Mouse (Mus musculus): Measurements from ENCODE around the gene 4933428G20Rik. TPM values are rescaled to one million over a fixed set of nuclear protein-coding genes. Genes with fewer than 3 reads are reported as not detected.

The 4933428G20Rik gene
- polyA plus RNA-seq, 1 experiment from 2014 or later = 0.11 TPM

DNA sequence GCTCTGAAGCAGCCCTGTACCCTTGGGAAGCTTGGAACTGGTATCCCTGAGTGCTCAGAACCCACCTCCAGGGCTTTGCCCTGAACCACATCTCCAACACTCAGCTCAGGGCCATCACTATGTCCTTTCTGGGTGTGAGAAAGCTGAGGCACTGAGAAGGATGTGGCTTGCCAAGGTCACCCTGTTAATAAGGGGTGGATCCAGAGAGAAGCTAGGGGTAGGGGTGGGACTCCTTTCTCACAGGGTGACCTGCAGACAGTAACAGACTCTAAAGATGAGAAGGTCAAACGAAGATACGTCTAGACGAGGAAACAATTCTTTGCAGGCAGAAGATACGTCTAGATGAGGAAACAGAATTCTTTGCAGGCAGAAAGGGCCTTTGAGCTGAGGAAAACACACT lies 2.7 kb upstream of the 4933428G20Rik start:
- WGBS (ENCODE audit: insufficient replicate concordance) = 80% methylated on average over 4 of the region's 4 CpGs

GRCm38 (mm10) chr11:97502383-97502782 lies 2.2 kb upstream of the 4933428G20Rik start:
- Histone ChIP-seq H3K9me3 (replicated peaks; ENCODE audit: control insufficient read depth, low read length) (no peaks in the 10 kb centered on the region), H3K36me3 (ENCODE audit: control insufficient read depth, insufficient read depth, low read length) (peaks cover 10% of the 10 kb centered on the region), H3K4me1 (ENCODE audit: control insufficient read depth, insufficient read depth, low read length) (peaks cover 11% of the 10 kb centered on the region; the same call in 1 of the 2 replicates), H3K4me3 (ENCODE audit: low read depth, low read length) (no peak overlapping the region), H3K4me2 (no peak overlapping the region), H3K9ac (ENCODE audit: low read depth, low read length) (no peak overlapping the region), H3K27me3 (ENCODE audit: control insufficient read depth, insufficient read depth, low read length) (peaks cover 37% of the 10 kb centered on the region), H3K27ac (ENCODE audit: low read depth, low read length) (0 out of 2 replicates have a peak overlapping the region, but pooled peaks have one; percentile 29)
- no peak for ATAC-seq (replicated peaks; ENCODE audit: insufficient number of reproducible peaks, low FRiP score, low TSS enrichment)
- WGBS (ENCODE audit: insufficient replicate concordance) = 42% methylated on average over 9 of the region's 9 CpGs

More for the DNA sequence above, 2.7 kb upstream of the 4933428G20Rik start:
- Histone ChIP-seq H3K4me3 (ENCODE audit: low read depth, low read length) (no peak overlapping the region), H3K27ac (ENCODE audit: low read depth, low read length) (0 out of 2 replicates have a peak overlapping the region, but pooled peaks have one; percentile 29), H3K4me1 (ENCODE audit: control insufficient read depth, insufficient read depth, low read length) (peaks cover 11% of the 10 kb centered on the region; the same call in 1 of the 2 replicates), H3K4me2 (no peak overlapping the region), H3K27me3 (ENCODE audit: control insufficient read depth, insufficient read depth, low read length) (peaks cover 33% of the 10 kb centered on the region), H3K9me3 (replicated peaks; ENCODE audit: control insufficient read depth, low read length) (no peaks in the 10 kb centered on the region), H3K36me3 (ENCODE audit: control insufficient read depth, insufficient read depth, low read length) (peaks cover 6% of the 10 kb centered on the region), H3K9ac (ENCODE audit: low read depth, low read length) (no peak overlapping the region)
- ATAC-seq (replicated peaks; ENCODE audit: insufficient number of reproducible peaks, low FRiP score, low TSS enrichment) = no peak

DNA sequence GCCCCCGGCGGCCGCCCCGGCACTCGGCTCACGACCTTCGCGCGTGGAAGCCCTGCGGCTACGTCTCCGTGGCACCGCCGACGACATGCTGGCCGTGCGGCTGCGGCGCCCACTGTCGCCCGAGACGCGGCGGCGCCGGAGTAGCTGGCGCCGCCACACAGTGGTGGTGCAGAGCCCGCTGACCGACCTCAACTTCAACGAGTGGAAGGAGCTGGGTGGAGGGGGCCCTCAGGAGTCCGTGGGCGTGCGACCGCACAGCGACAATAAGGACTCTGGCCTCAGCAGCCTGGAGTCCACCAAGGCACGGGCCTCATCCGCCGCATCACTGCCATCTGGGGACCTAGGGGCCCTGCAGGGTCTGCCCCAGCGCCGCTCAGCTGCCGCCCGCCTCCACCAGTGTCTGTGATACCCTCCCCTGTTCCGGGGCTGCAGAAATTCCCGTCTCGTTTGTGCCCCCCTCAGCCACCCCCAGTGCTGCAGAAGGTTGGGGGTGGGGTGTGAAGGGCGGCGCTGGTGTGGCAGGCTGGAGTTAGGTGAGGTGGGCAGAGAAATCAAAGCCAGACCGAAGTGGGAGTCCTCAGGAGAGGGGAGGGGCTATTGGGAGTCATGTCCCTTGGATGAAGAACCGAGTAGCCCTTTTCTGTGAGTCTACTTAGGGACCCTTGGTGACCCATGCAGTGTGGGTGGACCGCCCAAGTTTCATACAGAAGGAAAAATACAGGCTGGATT lies 744 bp upstream of the 4933428G20Rik start:
- no peak for ATAC-seq (replicated peaks; ENCODE audit: insufficient number of reproducible peaks, low FRiP score, low TSS enrichment)

GRCm38 (mm10) chr11:97497543-97497942 lies 2.6 kb downstream of the 4933428G20Rik start:
- no peaks in the 10 kb centered on the region for H3K9me3 ChIP-seq (replicated peaks; ENCODE audit: control insufficient read depth, low read length)
- H3K36me3 ChIP-seq (ENCODE audit: control insufficient read depth, insufficient read depth, low read length) = peaks cover 38% of the 10 kb centered on the region
- H3K27me3 ChIP-seq (ENCODE audit: control insufficient read depth, insufficient read depth, low read length) = peaks cover 39% of the 10 kb centered on the region
- no peak overlapping the region for H3K4me3 ChIP-seq (ENCODE audit: low read depth, low read length)
- H3K4me2 ChIP-seq = no peak overlapping the region
- H3K4me1 ChIP-seq (ENCODE audit: control insufficient read depth, insufficient read depth, low read length) = peaks cover 11% of the 10 kb centered on the region; the same call in 1 of the 2 replicates
- no peak overlapping the region for H3K27ac ChIP-seq (ENCODE audit: low read depth, low read length)
- no peak for ATAC-seq (replicated peaks; ENCODE audit: insufficient number of reproducible peaks, low FRiP score, low TSS enrichment)
- no peak overlapping the region for H3K9ac ChIP-seq (ENCODE audit: low read depth, low read length)
- whole genome bisulfite sequencing (ENCODE audit: insufficient replicate concordance) = 86% methylated on average over 4 of the region's 4 CpGs

More for the DNA sequence above, 744 bp upstream of the 4933428G20Rik start:
- H3K4me2 ChIP-seq = peak overlapping the region; percentile 63
- H3K27me3 ChIP-seq (ENCODE audit: control insufficient read depth, insufficient read depth, low read length) = peaks cover 39% of the 10 kb centered on the region
- H3K9me3 ChIP-seq (replicated peaks; ENCODE audit: control insufficient read depth, low read length) = no peaks in the 10 kb centered on the region
- 27% methylated on average over 50 of the region's 51 CpGs for WGBS (ENCODE audit: insufficient replicate concordance)
- H3K9ac ChIP-seq (ENCODE audit: low read depth, low read length) = 0 out of 2 replicates have a peak overlapping the region, but pooled peaks have one; percentile 22
- H3K36me3 ChIP-seq (ENCODE audit: control insufficient read depth, insufficient read depth, low read length) = peaks cover 18% of the 10 kb centered on the region
- peak overlapping the region; percentile 32 for H3K4me3 ChIP-seq (ENCODE audit: low read depth, low read length)
- peaks cover 11% of the 10 kb centered on the region; the same call in 1 of the 2 replicates for H3K4me1 ChIP-seq (ENCODE audit: control insufficient read depth, insufficient read depth, low read length)
- H3K27ac ChIP-seq (ENCODE audit: low read depth, low read length) = no peak overlapping the region

GRCm38 (mm10) chr11:97492836-97493235 lies 7.3 kb downstream of the 4933428G20Rik start:
- Histone ChIP-seq H3K9me3 (replicated peaks; ENCODE audit: control insufficient read depth, low read length) (no peaks in the 10 kb centered on the region), H3K36me3 (ENCODE audit: control insufficient read depth, insufficient read depth, low read length) (peaks cover 48% of the 10 kb centered on the region), H3K27ac (ENCODE audit: low read depth, low read length) (no peak overlapping the region), H3K4me1 (ENCODE audit: control insufficient read depth, insufficient read depth, low read length) (no peaks in the 10 kb centered on the region), H3K4me3 (ENCODE audit: low read depth, low read length) (no peak overlapping the region), H3K9ac (ENCODE audit: low read depth, low read length) (no peak overlapping the region), H3K27me3 (ENCODE audit: control insufficient read depth, insufficient read depth, low read length) (peaks cover 6% of the 10 kb centered on the region), H3K4me2 (no peak overlapping the region)
- ATAC-seq (replicated peaks; ENCODE audit: insufficient number of reproducible peaks, low FRiP score, low TSS enrichment) = no peak
- 95% methylated on average over 3 of the region's 3 CpGs for WGBS (ENCODE audit: insufficient replicate concordance)

- no peak overlapping the region for H3K9ac ChIP-seq (ENCODE audit: low read depth, low read length)
- no peak overlapping the region for H3K4me3 ChIP-seq (ENCODE audit: low read depth, low read length)
- H3K27me3 ChIP-seq (ENCODE audit: control insufficient read depth, insufficient read depth, low read length) = no peaks in the 10 kb centered on the region
- 86% methylated on average over 10 of the region's 10 CpGs for WGBS (ENCODE audit: insufficient replicate concordance)
- H3K36me3 ChIP-seq (ENCODE audit: control insufficient read depth, insufficient read depth, low read length) = peaks cover 37% of the 10 kb centered on the region
- ATAC-seq (replicated peaks; ENCODE audit: insufficient number of reproducible peaks, low FRiP score, low TSS enrichment) = 0 out of 2 replicates have a peak, but pooled peaks have one; percentile 39
- no peak overlapping the region for H3K27ac ChIP-seq (ENCODE audit: low read depth, low read length)
- no peaks in the 10 kb centered on the region for H3K4me1 ChIP-seq (ENCODE audit: control insufficient read depth, insufficient read depth, low read length)
- no peak overlapping the region for H3K4me2 ChIP-seq
- H3K9me3 ChIP-seq (replicated peaks; ENCODE audit: control insufficient read depth, low read length) = no peaks in the 10 kb centered on the region
These were observed 8.5 kb downstream of the 4933428G20Rik start for GRCm38 (mm10) chr11:97491640-97492039.

DNA sequence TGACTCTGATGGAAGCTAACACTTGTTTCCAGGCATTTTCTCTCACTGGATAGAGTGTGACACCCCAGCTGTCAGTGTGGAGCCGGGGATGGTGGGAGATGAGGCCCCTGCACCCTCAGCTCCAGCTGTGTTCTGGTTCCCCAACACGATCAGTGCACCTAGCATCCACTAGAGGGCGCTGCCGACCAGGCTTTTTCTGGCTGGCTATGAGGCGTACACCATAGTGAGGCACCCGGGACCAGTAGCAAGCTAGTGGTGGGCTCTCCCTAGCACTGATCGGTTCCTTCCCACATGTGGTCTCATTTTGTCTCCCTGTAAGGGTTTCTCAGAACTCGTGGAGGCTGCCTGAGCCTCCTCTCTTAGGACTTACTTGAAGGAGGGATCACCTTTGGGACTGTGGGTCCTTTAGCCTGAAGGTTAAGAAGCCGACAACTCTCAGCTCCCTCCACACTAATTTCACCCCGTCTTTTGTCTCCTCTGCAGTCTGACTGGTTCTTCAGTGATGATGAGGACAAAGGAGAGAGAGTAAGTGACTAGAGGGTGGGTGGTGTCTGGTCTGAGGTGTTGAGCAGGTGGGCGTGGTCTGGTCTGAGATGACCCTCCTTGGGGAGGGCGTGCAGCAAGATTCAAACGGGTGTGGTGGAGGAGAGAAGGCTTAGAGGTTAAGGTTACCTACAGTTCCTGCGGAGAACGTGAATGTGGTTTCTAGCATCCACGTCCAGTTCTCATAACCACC lies 10.4 kb downstream of the 4933428G20Rik start:
- no peak overlapping the region for H3K4me3 ChIP-seq (ENCODE audit: low read depth, low read length)
- no peak overlapping the region for H3K4me2 ChIP-seq
- no peaks in the 10 kb centered on the region for H3K9me3 ChIP-seq (replicated peaks; ENCODE audit: control insufficient read depth, low read length)
- H3K27ac ChIP-seq (ENCODE audit: low read depth, low read length) = no peak overlapping the region
- no peak overlapping the region for H3K9ac ChIP-seq (ENCODE audit: low read depth, low read length)
- H3K36me3 ChIP-seq (ENCODE audit: control insufficient read depth, insufficient read depth, low read length) = peaks cover 28% of the 10 kb centered on the region
- ATAC-seq (replicated peaks; ENCODE audit: insufficient number of reproducible peaks, low FRiP score, low TSS enrichment) = no peak
- no peaks in the 10 kb centered on the region for H3K27me3 ChIP-seq (ENCODE audit: control insufficient read depth, insufficient read depth, low read length)
- no peaks in the 10 kb centered on the region for H3K4me1 ChIP-seq (ENCODE audit: control insufficient read depth, insufficient read depth, low read length)
- 37% methylated on average over 16 of the region's 16 CpGs for WGBS (ENCODE audit: insufficient replicate concordance)

DNA sequence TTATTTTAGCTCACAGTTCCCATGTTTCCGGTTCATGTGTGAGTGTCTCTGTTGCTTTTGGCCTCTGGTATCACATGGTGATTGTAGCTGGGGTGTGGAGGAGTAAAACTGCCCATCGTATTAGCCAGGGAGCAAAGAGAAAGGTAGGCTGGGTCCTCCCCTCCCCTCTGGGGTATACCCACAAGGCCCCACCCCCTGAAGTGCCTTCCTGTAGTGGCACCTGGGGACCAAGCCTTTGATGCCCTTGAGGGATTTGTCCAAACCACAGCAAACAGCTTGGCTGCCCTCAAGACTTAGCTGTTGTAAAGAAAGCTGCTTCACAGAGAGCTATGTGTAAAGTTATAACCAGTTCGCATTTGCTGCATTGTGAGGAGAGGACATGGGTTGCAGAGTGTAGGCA lies 12.5 kb downstream of the 4933428G20Rik start:
- no peaks in the 10 kb centered on the region for H3K27me3 ChIP-seq (ENCODE audit: control insufficient read depth, insufficient read depth, low read length)
- WGBS (ENCODE audit: insufficient replicate concordance) = 66% methylated on average over 3 of the region's 3 CpGs
- no peak overlapping the region for H3K9ac ChIP-seq (ENCODE audit: low read depth, low read length)
- no peak overlapping the region for H3K4me2 ChIP-seq
- H3K4me1 ChIP-seq (ENCODE audit: control insufficient read depth, insufficient read depth, low read length) = no peaks in the 10 kb centered on the region
- no peaks in the 10 kb centered on the region for H3K9me3 ChIP-seq (replicated peaks; ENCODE audit: control insufficient read depth, low read length)
- peaks cover 19% of the 10 kb centered on the region for H3K36me3 ChIP-seq (ENCODE audit: control insufficient read depth, insufficient read depth, low read length)
- H3K4me3 ChIP-seq (ENCODE audit: low read depth, low read length) = no peak overlapping the region
- H3K27ac ChIP-seq (ENCODE audit: low read depth, low read length) = no peak overlapping the region
- ATAC-seq (replicated peaks; ENCODE audit: insufficient number of reproducible peaks, low FRiP score, low TSS enrichment) = no peak

All from heart, embryonic 11.5 days (tissue).